16 mouse cellular contexts compared by ENCODE assay signal in the genomic region with DNA sequence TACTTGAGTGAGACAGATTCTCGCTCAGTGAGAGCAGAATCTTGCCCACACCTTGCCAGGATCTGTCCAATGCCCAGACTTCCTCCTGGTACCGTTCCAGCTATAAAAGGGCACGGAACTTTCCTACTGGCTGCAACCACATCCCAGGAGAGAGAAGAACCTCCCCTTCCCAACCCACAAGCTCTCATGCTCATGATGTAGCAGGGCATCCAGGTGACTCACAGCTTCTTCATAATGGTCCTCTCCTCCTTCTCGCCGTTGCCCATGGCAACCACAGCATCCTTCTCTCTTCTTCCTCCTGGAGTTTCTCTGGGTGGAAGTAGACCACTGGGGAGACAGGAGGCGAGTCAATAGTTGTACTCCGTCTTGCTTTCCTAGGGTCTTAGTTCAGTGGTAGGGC.
"Had no signal": no experiment of that assay in that cellular context is flagged by ENCODE, and none has a peak within 500 bp of the region (broad histone marks: within the 10 kb centered on the region; RNA-seq: fewer than 3 reads in every experiment).

No protein-coding gene starts in this region.

- H3K9ac ChIP-seq: kidney, embryonic 15.5 days; limb, embryonic 12.5 days; liver, embryonic 13.5 days; liver, postnatal 0 days; lung, embryonic 15.5 days; midbrain, embryonic 12.5 days; stomach, embryonic 15.5 days had no signal

- ATAC-seq: intestine, embryonic 16.5 days; liver, postnatal 0 days had no signal

- H3K27me3 ChIP-seq: kidney, embryonic 15.5 days; limb, embryonic 12.5 days; liver, embryonic 13.5 days; lung, embryonic 15.5 days; midbrain, embryonic 12.5 days; stomach, embryonic 15.5 days had no signal

- H3K9me3 ChIP-seq: kidney, embryonic 15.5 days; limb, embryonic 12.5 days; liver, embryonic 13.5 days; lung, embryonic 15.5 days; midbrain, embryonic 12.5 days; stomach, embryonic 15.5 days had no signal

- H3K4me2 ChIP-seq: kidney, embryonic 15.5 days; limb, embryonic 12.5 days; liver, embryonic 13.5 days; lung, embryonic 15.5 days; midbrain, embryonic 12.5 days; stomach, embryonic 15.5 days had no signal

- H3K4me3 ChIP-seq: kidney, embryonic 15.5 days; limb, embryonic 12.5 days; liver, embryonic 13.5 days; lung, embryonic 15.5 days; midbrain, embryonic 12.5 days; stomach, embryonic 15.5 days had no signal

- DNase-seq: kidney, postnatal 14 days; layer of hippocampus, adult 9-11 months; layer of hippocampus, postnatal 36 days; liver; liver, embryonic 13.5 days; liver, postnatal 0 days; lung, postnatal 14 days; thymus, adult 18-20 months; thymus, postnatal 14 days had no signal

- H3K4me1 ChIP-seq: kidney, embryonic 15.5 days; limb, embryonic 12.5 days; liver, embryonic 13.5 days; lung, embryonic 15.5 days; midbrain, embryonic 12.5 days; stomach, embryonic 15.5 days had no signal

- H3K27ac ChIP-seq: kidney, embryonic 15.5 days; limb, embryonic 12.5 days; liver, embryonic 13.5 days; lung, embryonic 15.5 days; macrophage; midbrain, embryonic 12.5 days; stomach, embryonic 15.5 days had no signal
